Mouse (Mus musculus): ENCODE measurements at regions not wholly inside any gene's neighbourhood (a gene's known extent, or its start where the extent isn't known, plus 50 kb on each side); places are given as distances from the start of the nearest gene placed in this dataset.

DNA sequence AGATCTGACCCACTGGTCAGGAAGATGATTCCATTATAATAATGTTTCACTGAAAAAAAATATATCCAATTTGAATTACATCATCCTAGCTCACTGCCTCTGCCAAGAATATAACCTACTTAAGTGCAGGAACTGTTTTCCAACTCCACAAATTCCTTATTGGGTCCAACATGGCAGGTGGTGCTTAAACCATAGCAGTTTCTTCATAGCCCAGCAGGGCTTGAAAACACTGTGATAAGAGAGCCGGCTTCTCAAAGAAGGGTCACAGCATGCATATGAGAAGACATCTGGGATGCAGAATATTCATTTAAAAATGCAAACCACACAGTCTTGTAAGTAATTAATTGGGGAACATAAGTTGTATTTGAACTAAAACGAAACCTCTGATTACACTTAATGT is 677.6 kb downstream of the Diaph3 start:
- H3K9ac ChIP-seq (ENCODE audit: low read depth, low read length) = no peak overlapping the region
- DNase-seq (ENCODE audit: low spot score) = no peak
- H3K4me1 ChIP-seq (replicated peaks; ENCODE audit: control insufficient read depth, insufficient read depth, low read length) = no peaks in the 10 kb centered on the region
- ATAC-seq (ENCODE audit: low FRiP score) = no peak
- no peak overlapping the region for H3K4me3 ChIP-seq (ENCODE audit: low read depth, low read length)
- no peak overlapping the region for H3K27ac ChIP-seq (ENCODE audit: low read depth, low read length)
- H3K27me3 ChIP-seq (ENCODE audit: control insufficient read depth, insufficient read depth, low read length) = no peaks in the 10 kb centered on the region
- H3K9me3 ChIP-seq (ENCODE audit: control insufficient read depth, low read length) = no peaks in the 10 kb centered on the region
- H3K36me3 ChIP-seq (ENCODE audit: control insufficient read depth, insufficient read depth, low read length) = no peaks in the 10 kb centered on the region
- 78% methylated on average over 2 of the region's 2 CpGs for WGBS
- H3K4me2 ChIP-seq (replicated peaks; ENCODE audit: low read depth, low read length) = no peak overlapping the region

GRCm38 (mm10) chr14:86453142-86453541 is 687.9 kb downstream of the Diaph3 start:
- Histone ChIP-seq H3K4me3 (ENCODE audit: low read depth, low read length) (no peak overlapping the region), H3K27me3 (ENCODE audit: control insufficient read depth, insufficient read depth, low read length) (no peaks in the 10 kb centered on the region), H3K36me3 (ENCODE audit: control insufficient read depth, insufficient read depth, low read length) (no peaks in the 10 kb centered on the region), H3K4me2 (replicated peaks; ENCODE audit: low read depth, low read length) (no peak overlapping the region), H3K9ac (ENCODE audit: low read depth, low read length) (no peak overlapping the region), H3K4me1 (replicated peaks; ENCODE audit: control insufficient read depth, insufficient read depth, low read length) (no peaks in the 10 kb centered on the region), H3K27ac (ENCODE audit: low read depth, low read length) (no peak overlapping the region), H3K9me3 (ENCODE audit: control insufficient read depth, low read length) (no peaks in the 10 kb centered on the region)
- ATAC-seq (ENCODE audit: low FRiP score) (no peak), DNase-seq (ENCODE audit: low spot score) (no peak)
- 90% methylated on average over 2 of the region's 2 CpGs for WGBS

DNA sequence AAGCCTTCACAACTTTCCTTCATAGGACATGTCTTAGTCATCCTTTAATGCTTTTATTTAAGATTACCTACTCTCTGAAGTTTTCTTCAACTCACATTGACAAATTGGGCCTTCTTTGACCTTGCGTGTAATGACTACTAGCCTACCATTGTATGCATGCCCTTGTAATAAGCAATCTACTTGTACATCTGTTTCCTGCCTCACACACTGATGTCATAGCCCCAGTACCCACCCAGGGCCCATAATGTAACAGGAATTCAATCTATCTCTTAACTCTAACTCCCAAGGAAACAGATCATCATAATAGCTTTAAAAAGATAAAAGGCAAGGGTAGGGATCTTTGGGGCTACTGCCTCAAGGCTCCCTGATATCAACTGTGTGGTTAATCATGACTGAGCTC is 690.4 kb downstream of the Diaph3 start:
- WGBS = 95% methylated on average over 1 of the region's 1 CpGs
- ATAC-seq (ENCODE audit: low FRiP score) (no peak), DNase-seq (ENCODE audit: low spot score) (no peak)
- H3K27me3 ChIP-seq (ENCODE audit: control insufficient read depth, insufficient read depth, low read length) = no peaks in the 10 kb centered on the region
- no peak overlapping the region for H3K9ac ChIP-seq (ENCODE audit: low read depth, low read length)
- H3K9me3 ChIP-seq (ENCODE audit: control insufficient read depth, low read length) = no peaks in the 10 kb centered on the region
- no peak overlapping the region for H3K27ac ChIP-seq (ENCODE audit: low read depth, low read length)
- H3K4me1 ChIP-seq (replicated peaks; ENCODE audit: control insufficient read depth, insufficient read depth, low read length) = no peaks in the 10 kb centered on the region
- H3K4me3 ChIP-seq (ENCODE audit: low read depth, low read length) = no peak overlapping the region
- H3K36me3 ChIP-seq (ENCODE audit: control insufficient read depth, insufficient read depth, low read length) = no peaks in the 10 kb centered on the region
- no peak overlapping the region for H3K4me2 ChIP-seq (replicated peaks; ENCODE audit: low read depth, low read length)

- Histone ChIP-seq H3K4me3 (ENCODE audit: low read depth, low read length) (no peak overlapping the region), H3K36me3 (ENCODE audit: control insufficient read depth, insufficient read depth, low read length) (no peaks in the 10 kb centered on the region), H3K4me1 (replicated peaks; ENCODE audit: control insufficient read depth, insufficient read depth, low read length) (no peaks in the 10 kb centered on the region), H3K27ac (ENCODE audit: low read depth, low read length) (no peak overlapping the region), H3K27me3 (ENCODE audit: control insufficient read depth, insufficient read depth, low read length) (no peaks in the 10 kb centered on the region), H3K9me3 (ENCODE audit: control insufficient read depth, low read length) (no peaks in the 10 kb centered on the region), H3K9ac (ENCODE audit: low read depth, low read length) (no peak overlapping the region), H3K4me2 (replicated peaks; ENCODE audit: low read depth, low read length) (no peak overlapping the region)
- WGBS = 86% methylated on average over 4 of the region's 4 CpGs
- ATAC-seq (ENCODE audit: low FRiP score) = peak; percentile 27; the same call in 1 of the 2 replicates
- DNase-seq (ENCODE audit: low spot score) = no peak
Observed at GRCm38 (mm10) chr14:86445139-86445538, 695.9 kb downstream of the Diaph3 start.

DNA sequence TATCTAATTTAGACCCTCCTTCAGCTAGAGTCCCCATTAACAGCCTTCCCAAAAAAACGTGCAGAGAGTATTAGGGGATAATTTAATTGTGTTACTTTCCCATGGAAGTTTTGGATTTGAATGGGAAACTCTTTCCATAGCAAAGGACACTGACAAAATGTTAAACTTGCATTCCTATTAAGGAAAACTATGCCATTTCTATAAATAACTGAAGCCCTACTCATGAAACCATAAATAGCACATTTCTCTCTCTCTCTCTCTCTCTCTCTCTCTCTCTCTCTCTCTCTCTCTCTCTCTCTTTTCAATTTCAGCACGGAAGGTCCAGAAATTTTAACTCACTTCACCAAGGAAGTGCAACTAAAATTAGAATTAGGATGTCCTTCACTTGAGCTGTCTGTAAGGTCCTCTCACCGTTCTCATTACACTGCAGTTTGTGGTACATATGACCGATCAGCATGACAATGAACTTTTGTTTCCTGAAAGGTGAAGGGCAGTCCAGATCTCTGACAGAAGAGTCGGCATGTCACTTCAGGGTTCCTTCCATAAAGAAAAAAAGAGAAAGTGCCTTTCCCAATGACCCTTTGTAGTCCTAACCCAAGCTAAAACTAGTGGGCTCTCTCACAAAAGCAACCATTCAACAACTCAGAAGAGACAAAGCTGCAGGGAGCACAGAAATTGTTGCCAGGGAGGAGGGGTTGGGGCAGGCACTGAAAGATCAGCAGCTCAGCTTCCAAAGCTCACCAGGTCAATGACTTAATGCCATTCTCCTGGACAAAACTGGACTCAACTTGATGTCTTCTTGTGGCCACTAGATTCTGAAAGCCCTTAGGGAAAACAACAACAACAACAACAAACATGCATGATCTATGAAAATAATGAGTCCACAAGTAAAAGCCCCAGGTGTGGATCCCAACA is 696.9 kb downstream of the Diaph3 start:
- ATAC-seq (ENCODE audit: low FRiP score) (no peak), DNase-seq (ENCODE audit: low spot score) (no peak)
- Histone ChIP-seq H3K27ac (ENCODE audit: low read depth, low read length) (no peak overlapping the region), H3K27me3 (ENCODE audit: control insufficient read depth, insufficient read depth, low read length) (no peaks in the 10 kb centered on the region), H3K4me1 (replicated peaks; ENCODE audit: control insufficient read depth, insufficient read depth, low read length) (no peaks in the 10 kb centered on the region), H3K4me2 (replicated peaks; ENCODE audit: low read depth, low read length) (no peak overlapping the region), H3K4me3 (ENCODE audit: low read depth, low read length) (no peak overlapping the region), H3K9ac (ENCODE audit: low read depth, low read length) (no peak overlapping the region), H3K9me3 (ENCODE audit: control insufficient read depth, low read length) (no peaks in the 10 kb centered on the region), H3K36me3 (ENCODE audit: control insufficient read depth, insufficient read depth, low read length) (no peaks in the 10 kb centered on the region)
- WGBS = 34% methylated on average over 5 of the region's 5 CpGs

- H3K27me3 ChIP-seq (ENCODE audit: control insufficient read depth, insufficient read depth, low read length) = no peaks in the 10 kb centered on the region
- H3K4me3 ChIP-seq (ENCODE audit: low read depth, low read length) = no peak overlapping the region
- H3K4me1 ChIP-seq (replicated peaks; ENCODE audit: control insufficient read depth, insufficient read depth, low read length) = no peaks in the 10 kb centered on the region
- H3K9me3 ChIP-seq (ENCODE audit: control insufficient read depth, low read length) = no peaks in the 10 kb centered on the region
- H3K4me2 ChIP-seq (replicated peaks; ENCODE audit: low read depth, low read length) = no peak overlapping the region
- ATAC-seq (ENCODE audit: low FRiP score) = no peak
- no peaks in the 10 kb centered on the region for H3K36me3 ChIP-seq (ENCODE audit: control insufficient read depth, insufficient read depth, low read length)
- H3K9ac ChIP-seq (ENCODE audit: low read depth, low read length) = no peak overlapping the region
- no peak for DNase-seq (ENCODE audit: low spot score)
- 85% methylated on average over 9 of the region's 9 CpGs for WGBS
- no peak overlapping the region for H3K27ac ChIP-seq (ENCODE audit: low read depth, low read length)
Observed at GRCm38 (mm10) chr14:86441895-86442679, 698.9 kb downstream of the Diaph3 start.

GRCm38 (mm10) chr14:86437383-86437782 is 703.7 kb downstream of the Diaph3 start:
- H3K9ac ChIP-seq (ENCODE audit: low read depth, low read length) = no peak overlapping the region
- no peaks in the 10 kb centered on the region for H3K36me3 ChIP-seq (ENCODE audit: control insufficient read depth, insufficient read depth, low read length)
- H3K4me1 ChIP-seq (replicated peaks; ENCODE audit: control insufficient read depth, insufficient read depth, low read length) = no peaks in the 10 kb centered on the region
- DNase-seq (ENCODE audit: low spot score) = no peak
- H3K27me3 ChIP-seq (ENCODE audit: control insufficient read depth, insufficient read depth, low read length) = no peaks in the 10 kb centered on the region
- WGBS = 87% methylated on average over 3 of the region's 3 CpGs
- no peaks in the 10 kb centered on the region for H3K9me3 ChIP-seq (ENCODE audit: control insufficient read depth, low read length)
- H3K4me2 ChIP-seq (replicated peaks; ENCODE audit: low read depth, low read length) = no peak overlapping the region
- H3K27ac ChIP-seq (ENCODE audit: low read depth, low read length) = no peak overlapping the region
- H3K4me3 ChIP-seq (ENCODE audit: low read depth, low read length) = no peak overlapping the region
- no peak for ATAC-seq (ENCODE audit: low FRiP score)

DNA sequence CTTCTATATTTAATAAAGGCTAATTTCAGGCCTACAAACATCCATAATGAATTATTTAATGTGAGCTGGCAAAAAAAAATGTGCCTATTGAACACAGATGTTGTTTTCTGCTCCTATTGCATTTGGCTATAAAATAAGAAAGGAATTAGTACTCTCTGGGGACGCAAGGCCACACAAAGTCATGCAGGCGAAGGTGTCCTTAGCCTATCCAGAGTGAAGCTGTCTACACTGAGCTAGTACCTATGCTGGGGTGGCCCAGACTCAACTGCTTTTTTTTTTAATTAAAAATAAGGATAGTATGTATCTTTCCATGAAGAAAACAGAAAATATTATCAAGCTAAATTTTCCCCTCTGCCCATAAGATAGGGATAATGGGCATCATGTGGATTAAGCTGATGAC is 705.7 kb downstream of the Diaph3 start:
- no peak for DNase-seq (ENCODE audit: low spot score)

More for the DNA sequence above, 705.7 kb downstream of the Diaph3 start:
- Histone ChIP-seq H3K27me3 (ENCODE audit: control insufficient read depth, insufficient read depth, low read length) (no peaks in the 10 kb centered on the region), H3K4me3 (ENCODE audit: low read depth, low read length) (no peak overlapping the region), H3K4me2 (replicated peaks; ENCODE audit: low read depth, low read length) (no peak overlapping the region), H3K9me3 (ENCODE audit: control insufficient read depth, low read length) (no peaks in the 10 kb centered on the region), H3K9ac (ENCODE audit: low read depth, low read length) (no peak overlapping the region), H3K4me1 (replicated peaks; ENCODE audit: control insufficient read depth, insufficient read depth, low read length) (no peaks in the 10 kb centered on the region), H3K36me3 (ENCODE audit: control insufficient read depth, insufficient read depth, low read length) (no peaks in the 10 kb centered on the region), H3K27ac (ENCODE audit: low read depth, low read length) (no peak overlapping the region)
- WGBS = 88% methylated on average over 2 of the region's 2 CpGs
- no peak for ATAC-seq (ENCODE audit: low FRiP score)
